Mouse (Mus musculus): ENCODE measurements around the gene Ppp6r3.

Gene Ppp6r3

DNA sequence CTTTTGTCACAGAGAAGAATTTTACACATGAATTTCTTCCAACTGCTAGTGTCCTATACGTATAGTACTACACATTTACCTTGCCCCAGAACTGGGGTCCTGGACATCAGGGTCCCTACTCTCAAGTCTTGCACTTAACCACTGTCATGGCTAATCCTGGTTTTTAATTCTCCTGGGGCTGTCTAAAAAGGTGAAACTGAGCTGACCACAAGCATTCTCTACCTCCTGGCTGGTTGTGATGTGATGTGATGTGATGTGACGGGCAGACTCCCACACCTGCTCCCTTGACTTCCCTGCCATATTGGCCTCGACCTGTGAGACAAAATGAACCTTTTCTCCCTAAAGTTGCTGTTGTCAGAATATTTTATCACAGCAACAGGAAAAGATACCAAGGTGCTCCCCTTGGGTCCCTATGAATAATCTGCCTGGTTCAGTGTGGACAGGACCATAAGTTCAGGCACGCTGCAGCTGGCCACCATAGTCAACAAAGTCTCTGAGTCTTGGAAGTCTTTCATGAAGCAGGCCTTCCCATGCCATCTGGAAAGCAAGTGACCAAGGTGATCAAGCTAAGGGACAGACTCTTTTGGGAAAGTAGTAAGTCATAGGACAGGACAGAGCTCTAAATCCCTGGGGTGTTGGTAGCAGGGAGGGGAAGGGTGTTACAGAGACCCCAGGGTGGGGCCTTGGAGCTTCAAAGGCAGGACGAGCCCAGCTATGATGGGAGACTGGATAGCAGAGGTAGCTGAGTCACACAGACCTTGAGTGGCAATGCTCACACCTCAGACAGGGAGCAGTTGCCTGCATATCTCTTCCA, 1.1 kb upstream of the Ppp6r3 start:
- no peak for DNase-seq (ENCODE audit: low read depth, low spot score)

DNA sequence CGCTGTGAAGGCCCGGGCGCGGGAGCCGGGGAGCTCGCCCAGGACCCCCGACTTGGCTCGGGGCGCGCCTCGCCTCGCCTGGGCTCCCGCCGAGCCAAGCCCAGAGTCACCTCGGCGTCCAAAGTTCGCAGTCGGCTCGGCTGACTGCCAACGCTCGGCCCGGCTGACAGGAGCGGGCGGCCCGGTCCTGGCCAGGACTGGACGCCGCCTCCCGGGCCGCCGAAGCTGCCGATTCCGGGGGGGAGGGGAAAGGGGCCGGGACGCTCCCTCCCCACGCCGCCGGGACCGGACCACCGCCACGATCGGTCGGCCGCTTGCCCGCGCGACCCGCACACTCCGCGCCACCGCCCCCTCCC, 295 bp downstream of the Ppp6r3 start:
- no peak for DNase-seq (ENCODE audit: low read depth, low spot score)

DNA sequence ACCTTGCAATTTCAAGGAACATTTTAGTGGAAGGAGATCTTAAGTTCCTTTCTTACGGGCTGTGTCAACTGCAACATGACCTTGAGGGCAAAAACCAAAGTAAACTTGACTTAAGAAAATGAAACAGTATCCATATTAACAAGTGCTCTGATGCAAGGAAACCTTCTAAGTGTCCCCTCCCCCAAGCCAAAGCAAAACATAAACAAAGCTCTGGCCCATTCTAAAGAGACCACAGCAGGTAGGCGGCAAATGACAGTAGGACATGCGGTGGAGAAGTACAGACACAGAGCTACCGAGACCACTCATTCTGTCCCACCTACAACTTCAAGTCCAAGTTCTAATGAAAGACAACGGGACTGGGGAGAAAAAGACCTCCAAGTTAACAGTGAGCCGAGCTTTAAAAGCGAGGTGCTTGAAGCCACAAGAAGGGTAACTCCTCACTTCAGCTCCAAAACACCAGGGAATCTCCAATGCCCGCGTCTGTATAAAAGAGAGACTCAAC, 905 bp downstream of the Ppp6r3 start:
- DNase-seq (ENCODE audit: low read depth, low spot score): no peak

DNA sequence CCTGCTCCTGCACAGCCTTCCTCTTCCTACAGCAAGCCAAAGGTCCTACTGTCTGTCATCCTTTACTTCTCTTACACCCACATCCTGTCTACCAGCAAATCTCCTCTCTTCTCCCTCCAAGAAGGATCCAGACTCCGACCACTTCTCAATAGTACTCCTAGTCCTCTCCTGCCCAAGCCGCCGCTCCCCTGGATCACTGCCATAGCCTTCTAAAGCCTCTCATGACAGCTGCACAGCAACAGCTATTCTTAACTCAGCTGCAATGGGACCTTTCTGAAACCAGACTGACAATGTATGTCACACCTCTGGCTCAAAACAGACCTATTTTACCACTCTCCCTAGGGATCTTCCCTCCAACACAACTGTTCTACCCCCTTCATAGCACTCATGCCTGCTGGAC, 11.2 kb downstream of the Ppp6r3 start:
- no peak for DNase-seq (ENCODE audit: low read depth, low spot score)

DNA sequence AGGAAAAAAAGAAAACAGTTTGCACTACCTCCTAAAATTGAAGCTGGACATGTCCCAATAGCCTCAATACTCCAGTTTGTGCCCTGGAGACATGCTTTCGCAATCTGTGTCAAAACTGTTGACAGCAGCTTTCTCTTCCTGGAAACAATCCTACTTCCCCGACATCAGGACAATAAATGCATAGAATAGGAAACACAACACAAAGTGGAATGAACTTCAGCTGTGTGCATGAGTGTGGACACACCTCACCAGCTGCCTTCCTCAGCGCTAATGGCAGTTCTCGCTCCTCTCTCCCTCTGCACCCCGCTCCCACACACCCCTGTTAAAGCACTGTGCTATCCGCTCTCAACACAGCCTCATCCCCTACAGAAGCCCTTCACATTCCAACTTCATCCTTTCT, 12.8 kb downstream of the Ppp6r3 start:
- DNase-seq (ENCODE audit: low read depth, low spot score): no peak

DNA sequence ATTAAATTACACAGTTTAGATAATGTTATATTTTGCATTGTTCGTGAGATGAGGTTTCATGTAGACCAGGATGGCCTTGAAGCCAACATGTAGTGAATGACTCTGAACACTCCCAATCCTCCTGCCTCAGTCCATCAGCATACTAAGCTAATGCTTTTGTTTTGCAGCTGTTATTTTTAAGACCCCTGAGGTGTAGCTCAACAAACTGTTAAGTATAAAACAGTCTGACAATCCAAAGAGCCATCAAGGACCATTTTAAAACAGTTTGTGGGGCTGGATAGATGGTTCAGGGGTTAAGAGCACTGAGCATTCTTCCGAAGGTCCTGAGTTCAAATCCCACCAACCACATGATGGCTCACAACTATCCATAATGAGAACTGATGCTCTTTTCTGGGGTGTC, 13.3 kb downstream of the Ppp6r3 start:
- DNase-seq (ENCODE audit: low read depth, low spot score): no peak

DNA sequence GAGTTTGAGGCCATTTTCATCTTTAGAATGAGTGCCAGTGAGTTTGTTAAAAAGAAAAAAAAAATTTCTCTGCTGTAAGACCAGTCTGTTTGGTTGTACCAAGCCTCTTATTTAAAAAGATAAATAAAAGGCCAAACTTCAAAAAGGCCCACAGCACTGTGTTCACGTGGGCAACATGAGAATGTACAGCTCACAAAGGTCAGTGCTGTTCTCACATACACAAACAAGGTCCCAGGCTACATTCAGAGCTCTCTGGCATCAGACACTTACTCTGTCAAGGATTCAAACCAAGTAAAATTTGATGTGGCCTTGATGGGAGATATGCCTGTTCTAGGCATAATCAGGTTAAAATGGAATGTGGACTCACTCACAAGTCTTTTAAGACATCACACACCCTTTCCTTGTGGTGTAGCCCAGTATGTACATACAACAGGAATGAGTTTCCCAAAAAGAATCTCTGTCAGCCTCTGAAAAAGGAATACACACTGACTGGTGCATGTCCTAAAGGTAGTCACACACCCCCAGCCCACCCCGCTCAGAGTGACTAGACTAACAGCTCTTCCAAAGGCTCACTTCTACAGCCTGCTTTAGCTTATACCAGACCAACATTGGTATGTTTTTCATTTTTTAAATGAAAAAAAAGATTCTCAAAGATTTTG, 19.3 kb downstream of the Ppp6r3 start:
- no peak for DNase-seq (ENCODE audit: low read depth, low spot score)

DNA sequence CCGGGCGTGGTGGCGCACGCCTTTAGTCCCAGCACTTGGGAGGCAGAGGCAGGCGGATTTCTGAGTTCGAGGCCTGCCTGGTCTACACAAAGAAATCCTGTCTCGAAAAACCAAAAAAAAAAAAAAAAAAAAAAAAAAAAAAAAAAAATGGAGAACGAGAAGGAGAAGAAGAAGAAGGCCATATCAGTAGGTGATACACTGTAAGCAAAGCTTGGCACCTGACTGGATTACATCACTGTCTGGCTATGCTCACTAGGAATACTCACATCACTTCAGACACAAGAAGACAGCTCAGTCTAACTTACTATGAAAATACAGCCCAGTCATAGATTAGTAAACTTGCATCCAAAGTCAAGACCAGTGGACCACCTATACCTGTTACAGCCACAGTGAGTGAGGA, 20.8 kb downstream of the Ppp6r3 start:
- no peak for DNase-seq (ENCODE audit: low read depth, low spot score)

DNA sequence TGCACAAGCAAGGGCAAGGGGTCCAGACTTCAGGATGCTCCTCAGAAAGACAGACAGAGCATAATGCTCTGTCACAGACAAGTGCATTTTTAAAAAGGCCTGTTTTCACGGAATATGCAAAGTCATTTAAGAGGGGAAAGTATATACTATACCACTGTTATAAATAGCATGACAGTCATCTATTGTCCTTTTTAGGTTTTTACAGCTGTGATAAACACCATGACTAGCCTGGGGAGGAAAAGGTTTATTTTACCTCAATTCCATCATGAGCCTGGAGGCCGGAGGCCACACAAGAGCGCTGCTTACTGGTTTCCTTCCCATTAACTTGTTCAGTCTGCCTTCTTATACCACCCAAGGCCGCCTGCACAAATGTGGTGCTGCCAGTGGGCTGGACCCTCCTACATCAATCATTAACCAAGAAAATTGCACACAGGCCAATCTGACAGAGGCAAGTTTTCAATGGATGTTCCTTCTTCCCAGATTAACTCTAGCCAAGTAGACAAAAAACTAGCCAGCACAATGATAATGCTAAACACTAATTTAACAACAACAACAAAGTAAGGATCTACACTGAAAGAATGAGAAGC, 23.9 kb downstream of the Ppp6r3 start:
- no peak for DNase-seq (ENCODE audit: low read depth, low spot score)

DNA sequence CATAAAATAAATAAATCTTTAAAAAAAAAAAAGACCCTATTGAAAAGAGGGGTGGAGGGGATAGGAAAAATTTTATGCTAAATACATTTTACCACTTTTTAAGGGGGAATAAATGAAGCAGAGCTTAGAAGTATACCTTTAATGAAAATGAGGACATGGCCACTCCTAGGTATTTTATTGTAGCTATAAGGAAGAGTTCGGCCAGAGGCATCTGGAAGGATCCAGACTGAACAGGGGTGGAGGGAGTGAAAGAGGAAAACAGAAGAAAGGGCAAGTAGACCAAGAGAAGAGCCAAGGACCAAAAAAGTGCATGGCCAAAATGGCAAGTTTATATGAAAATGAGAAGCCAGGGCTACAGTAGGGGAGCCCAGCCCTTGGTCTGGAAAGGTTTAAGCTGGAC, 25.4 kb downstream of the Ppp6r3 start:
- DNase-seq (ENCODE audit: low read depth, low spot score): no peak

DNA sequence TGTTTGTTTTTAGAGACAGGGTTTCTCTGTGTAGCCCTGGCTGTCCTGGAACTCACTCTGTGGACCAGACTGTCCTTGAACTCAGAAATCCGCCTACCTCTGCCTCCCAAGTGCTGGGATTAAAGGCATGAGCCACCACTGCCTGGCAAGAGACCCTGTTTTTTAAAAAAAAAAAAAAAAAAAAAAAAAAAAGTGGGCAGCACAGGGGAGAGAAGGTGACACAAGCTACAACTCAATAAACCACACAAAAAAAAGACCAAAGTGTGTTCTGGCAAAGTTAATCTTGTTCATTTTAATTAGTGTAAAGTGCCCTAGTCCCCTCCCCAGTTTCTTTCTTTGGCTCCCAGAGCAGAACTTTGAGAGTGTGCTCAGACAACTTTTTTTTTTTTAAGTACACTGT, 26.3 kb downstream of the Ppp6r3 start:
- no peak for DNase-seq (ENCODE audit: low read depth, low spot score)

DNA sequence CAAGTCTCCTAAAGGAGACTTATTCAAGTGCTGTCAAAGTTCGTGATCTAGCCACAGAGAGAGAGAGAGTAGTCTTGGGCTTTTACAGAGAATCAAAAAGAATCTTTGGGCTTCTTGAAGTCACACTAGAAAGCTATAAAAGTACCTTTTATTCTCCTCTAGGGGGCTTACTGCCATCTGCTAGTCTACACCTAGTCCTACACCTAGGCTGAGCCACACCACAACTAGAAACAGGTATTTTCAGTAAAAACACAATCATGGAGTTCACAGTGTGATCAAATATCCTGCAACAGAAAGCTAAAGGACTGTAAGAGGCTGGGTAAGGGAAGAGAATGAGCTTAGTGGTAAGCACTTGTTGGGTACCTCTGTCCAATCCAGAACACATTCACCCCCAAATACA, 27.2 kb downstream of the Ppp6r3 start:
- DNase-seq (ENCODE audit: low read depth, low spot score): peak; percentile 28

DNA sequence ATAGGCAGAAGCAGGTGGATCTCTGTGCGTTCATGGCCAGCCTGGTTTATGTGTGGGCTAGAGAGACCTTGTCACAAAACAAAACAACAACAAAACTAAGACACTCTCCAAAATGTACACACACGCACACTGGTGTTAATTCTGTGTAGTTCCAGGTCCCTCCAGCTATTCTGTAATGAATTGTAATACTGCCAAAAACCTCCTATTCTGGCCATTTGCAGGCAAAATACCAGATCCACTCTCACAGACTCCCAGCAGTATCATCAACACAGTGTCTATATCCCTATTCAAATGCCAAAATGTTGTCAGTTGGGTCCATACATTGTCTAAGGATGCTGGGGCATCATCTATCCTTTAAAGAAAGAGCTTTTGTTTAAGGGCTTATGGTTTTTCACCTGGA, 30.6 kb downstream of the Ppp6r3 start:
- DNase-seq (ENCODE audit: low read depth, low spot score): no peak

DNA sequence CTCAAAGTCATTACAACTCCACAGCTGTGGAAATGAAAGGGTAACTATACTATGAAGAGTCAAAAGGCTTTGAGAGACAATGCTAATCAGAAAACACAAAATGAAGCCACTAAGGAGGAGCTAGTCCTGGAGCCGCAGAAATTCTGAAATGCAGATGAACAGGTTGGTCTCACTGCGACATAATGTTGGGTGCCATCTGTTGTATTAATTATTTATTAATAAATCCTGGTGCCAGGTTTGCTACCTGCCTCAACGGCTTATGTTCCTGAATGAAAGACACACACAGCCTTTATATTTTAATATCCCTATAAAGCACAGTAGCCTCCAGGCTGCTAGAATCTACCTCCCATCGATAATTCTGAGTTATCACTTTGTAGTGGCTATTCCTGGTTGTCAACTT, 33.0 kb downstream of the Ppp6r3 start:
- DNase-seq (ENCODE audit: low read depth, low spot score): no peak

DNA sequence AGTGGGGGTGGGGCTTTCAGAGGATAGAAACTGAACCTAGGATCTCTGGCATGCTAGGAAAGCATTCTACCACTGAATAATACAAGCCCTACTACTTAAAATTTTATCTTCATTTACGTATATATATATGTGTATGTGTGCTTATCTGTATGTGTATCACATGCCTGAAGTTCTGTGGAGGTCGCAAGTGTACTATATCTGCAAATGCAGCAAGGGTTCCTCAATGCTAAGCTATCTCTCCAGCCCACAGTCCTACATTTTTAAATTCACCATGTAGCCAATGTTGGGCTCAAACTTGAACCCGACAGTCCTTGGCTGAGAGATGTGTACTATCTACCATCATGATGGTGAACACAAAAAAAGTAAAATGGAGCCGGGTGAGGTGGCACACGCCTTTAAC, 34.6 kb downstream of the Ppp6r3 start:
- no peak for DNase-seq (ENCODE audit: low read depth, low spot score)

DNA sequence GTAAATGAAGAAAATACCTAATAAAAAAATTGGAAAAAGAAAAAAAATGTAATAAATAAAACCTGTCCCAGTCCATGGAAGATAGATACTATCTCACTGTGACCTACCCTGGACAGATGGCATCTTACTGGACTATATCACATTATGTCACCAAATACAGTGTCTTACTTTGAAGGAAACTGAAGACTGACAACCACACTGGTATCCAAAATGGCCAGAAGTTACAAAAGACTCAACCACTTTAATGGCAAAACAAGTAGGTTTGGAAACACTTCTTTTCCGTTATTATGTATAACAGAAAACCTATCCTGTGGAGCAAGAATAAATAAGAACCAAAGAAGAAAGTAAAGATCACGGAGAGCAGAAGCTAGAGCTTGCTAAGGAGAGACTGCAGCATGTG, 35.3 kb downstream of the Ppp6r3 start:
- DNase-seq (ENCODE audit: low read depth, low spot score): no peak

DNA sequence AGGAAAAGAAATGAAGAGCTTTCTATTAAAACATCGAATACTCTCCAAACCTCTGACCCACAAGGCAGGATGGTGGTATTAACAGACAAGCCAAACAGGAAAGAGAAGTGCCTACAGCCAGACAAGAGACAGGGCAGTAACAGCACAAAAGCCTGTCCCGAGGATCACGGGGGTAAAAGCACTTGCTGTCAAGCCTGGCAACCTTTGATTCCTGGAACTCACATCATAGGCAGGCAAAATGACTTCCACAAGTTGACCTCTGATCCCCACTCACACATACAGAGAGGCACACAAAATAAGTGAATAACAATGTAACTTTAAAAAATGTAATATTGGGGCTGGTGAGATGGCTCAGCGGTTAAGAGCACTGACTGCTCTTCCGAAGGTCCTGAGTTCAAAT, 36.1 kb downstream of the Ppp6r3 start:
- DNase-seq (ENCODE audit: low read depth, low spot score): no peak

DNA sequence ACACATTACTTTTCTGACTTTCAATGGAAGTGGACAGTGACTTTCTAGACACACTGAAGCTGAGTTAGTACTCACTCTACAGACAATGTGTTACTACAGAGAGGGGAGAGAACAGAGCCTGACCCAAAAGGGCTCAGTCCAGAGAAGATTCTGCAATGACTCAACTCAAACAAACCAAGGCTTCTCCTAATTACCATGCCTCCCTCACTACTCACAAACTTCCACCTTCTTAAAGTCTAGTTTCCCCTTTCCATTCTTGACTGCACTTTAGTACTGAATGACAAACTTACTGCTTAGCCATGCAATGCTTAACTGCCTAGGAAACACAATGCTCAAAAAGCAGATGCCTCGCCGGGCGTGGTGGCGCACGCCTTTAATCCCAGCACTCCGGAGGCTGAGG, 37.9 kb downstream of the Ppp6r3 start:
- no peak for DNase-seq (ENCODE audit: low read depth, low spot score)

DNA sequence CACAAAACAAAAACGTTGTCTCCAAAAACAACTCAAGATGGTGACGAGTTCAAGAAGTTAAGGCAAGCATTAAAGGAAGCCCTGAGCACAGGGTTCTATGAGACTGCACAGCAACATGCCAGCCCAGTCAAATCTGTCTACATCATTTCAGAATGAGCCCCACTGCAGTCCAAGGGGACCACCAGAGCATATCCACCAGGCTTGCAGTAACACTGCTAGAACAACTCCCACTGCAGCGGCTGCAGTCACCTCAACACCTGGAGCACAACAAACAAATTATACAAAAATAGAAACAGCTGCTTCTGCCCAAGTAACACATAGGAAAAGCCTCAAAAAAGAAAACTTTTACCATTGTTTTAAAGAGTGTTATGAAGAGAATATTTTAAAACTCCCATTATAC, 40.6 kb downstream of the Ppp6r3 start:
- no peak for DNase-seq (ENCODE audit: low read depth, low spot score)

DNA sequence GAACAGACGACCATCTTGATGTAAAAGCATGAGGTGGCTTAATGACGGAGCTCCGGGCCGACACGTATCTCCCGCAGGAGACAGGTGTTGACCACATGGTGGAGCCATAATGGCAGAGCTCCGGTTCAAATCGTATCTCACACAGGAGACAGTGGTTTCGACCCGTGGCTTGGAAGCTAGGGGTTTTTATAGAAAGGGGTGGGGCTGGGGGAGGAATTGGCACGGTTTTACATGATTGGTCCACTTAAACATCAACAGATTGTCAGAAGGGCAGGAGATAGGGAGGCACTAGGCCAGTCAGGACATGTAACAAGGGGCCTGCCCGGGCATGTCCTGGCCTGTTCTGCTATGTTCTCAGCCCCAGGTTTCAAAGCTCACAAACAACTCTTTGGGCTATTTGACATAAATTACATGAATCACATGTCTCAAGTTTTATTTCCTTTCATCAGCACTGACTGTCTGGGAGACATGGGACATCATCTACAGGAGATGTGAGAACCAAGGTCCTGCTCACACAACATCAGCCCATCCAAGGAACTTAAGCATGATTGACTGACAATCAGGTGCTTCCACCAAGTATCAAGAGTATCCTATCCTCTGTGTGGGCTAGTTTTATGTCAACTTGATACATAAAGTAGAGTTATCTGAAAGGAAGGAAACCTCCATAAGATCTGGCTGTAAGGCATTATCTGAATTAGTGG, 42.1 kb downstream of the Ppp6r3 start:
- peak; percentile 84 for DNase-seq (ENCODE audit: low read depth, low spot score)

DNA sequence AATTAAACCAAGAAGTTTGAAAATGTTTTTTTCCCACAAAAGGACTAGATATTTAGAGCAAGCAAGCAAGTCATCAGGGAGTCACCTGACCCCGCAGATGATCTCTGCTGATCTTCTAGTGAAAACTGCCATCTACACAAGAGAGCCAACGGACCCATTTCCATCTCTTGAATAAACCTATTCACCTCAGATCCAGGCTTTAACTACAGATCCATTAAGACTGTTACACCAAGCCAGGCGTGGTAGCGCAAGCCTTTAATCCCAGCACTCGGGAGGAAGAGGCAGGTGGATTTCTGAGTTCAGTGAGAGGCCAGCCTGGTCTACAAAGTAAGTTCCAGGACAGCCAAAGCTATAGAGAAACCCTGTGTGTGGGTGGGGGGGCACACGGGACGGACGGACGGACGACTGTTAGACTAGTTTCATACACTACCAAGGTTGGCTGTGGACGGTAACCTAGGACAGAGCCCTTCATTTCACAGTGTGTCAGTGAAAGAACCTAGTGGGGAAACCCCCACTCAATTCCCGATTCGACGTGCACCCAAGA, 42.8 kb downstream of the Ppp6r3 start:
- DNase-seq (ENCODE audit: low read depth, low spot score): peak; percentile 71

DNA sequence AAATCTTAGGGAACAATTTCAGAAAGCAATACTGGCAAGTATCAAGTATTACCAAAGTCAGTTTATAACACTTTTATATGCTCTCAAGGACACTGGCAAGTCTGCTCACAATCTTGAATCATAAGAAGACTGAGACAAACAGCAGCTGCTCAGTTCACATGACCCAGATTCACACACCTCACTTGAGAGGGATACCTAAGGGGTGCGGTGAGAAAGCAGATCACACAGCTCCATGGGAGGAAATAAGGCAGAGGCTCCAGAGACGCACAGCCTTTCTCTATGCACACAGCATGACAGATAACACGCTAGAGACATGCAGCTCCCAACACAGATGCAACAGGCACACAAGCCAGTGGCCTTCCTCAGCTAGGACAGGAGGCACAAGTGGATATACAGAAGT, 45.8 kb downstream of the Ppp6r3 start:
- DNase-seq (ENCODE audit: low read depth, low spot score): no peak
